30 mouse cellular contexts compared by ENCODE assay signal in genomic region chr11:29725610-29726009, GRCm38 (mm10). TPM values are rescaled to one million over a fixed set of nuclear protein-coding genes. Genes with fewer than 3 reads are reported as not detected.
DNase-seq lines count a peak whose midpoint lies in the region; ATAC-seq and TF ChIP-seq lines count a peak whose summit lies in the region.
"Had no signal": no experiment of that assay in that cellular context is flagged by ENCODE, and none has a peak within 500 bp of the region (broad histone marks: within the 10 kb centered on the region; RNA-seq: fewer than 3 reads in every experiment).

No protein-coding gene starts in this region.

- no peaks in the 10 kb centered on the region for H3K27me3 ChIP-seq in forebrain, postnatal 0 days (ENCODE audit: insufficient read depth, low read length)
- H3K27me3 ChIP-seq in forebrain, embryonic 10.5 days (ENCODE audit: poor library complexity, severe bottlenecking) = no peaks in the 10 kb centered on the region
- no peaks in the 10 kb centered on the region for H3K27me3 ChIP-seq in kidney, postnatal 0 days (ENCODE audit: insufficient read depth, low read length)
- no peaks in the 10 kb centered on the region for H3K27me3 ChIP-seq in midbrain, postnatal 0 days (ENCODE audit: insufficient read depth, low read length)
- H3K27me3 ChIP-seq in midbrain, embryonic 10.5 days (ENCODE audit: low read depth, poor library complexity, severe bottlenecking) = no peaks in the 10 kb centered on the region
- H3K27me3 ChIP-seq: embryonic facial prominence, embryonic 15.5 days; forebrain, embryonic 15.5 days; heart, embryonic 15.5 days; hindbrain, embryonic 13.5 days; kidney, embryonic 15.5 days; limb, embryonic 12.5 days; liver, embryonic 15.5 days; lung, embryonic 15.5 days; midbrain, embryonic 15.5 days had no signal

- H3K36me3 ChIP-seq in forebrain, postnatal 0 days (ENCODE audit: insufficient read depth) = no peaks in the 10 kb centered on the region
- peaks cover 5% of the 10 kb centered on the region for H3K36me3 ChIP-seq in forebrain, embryonic 10.5 days (replicated peaks)
- no peaks in the 10 kb centered on the region for H3K36me3 ChIP-seq in kidney, postnatal 0 days (ENCODE audit: insufficient read depth, low read length)
- no peaks in the 10 kb centered on the region for H3K36me3 ChIP-seq in midbrain, postnatal 0 days (ENCODE audit: insufficient read depth, low read length)
- H3K36me3 ChIP-seq in midbrain, embryonic 10.5 days = peaks cover 8% of the 10 kb centered on the region; the same call in 1 of the 2 replicates
- H3K36me3 ChIP-seq: embryonic facial prominence, embryonic 10.5 days; embryonic facial prominence, embryonic 15.5 days; forebrain, embryonic 15.5 days; kidney, embryonic 15.5 days; limb, embryonic 12.5 days; liver, embryonic 15.5 days; lung, embryonic 15.5 days; midbrain, embryonic 15.5 days had no signal

- no peak overlapping the region for H3K9ac ChIP-seq in forebrain, postnatal 0 days
- no peak overlapping the region for H3K9ac ChIP-seq in kidney, postnatal 0 days (ENCODE audit: low read depth, low read length)
- H3K9ac ChIP-seq in midbrain, postnatal 0 days (replicated peaks; ENCODE audit: low read length, poor library complexity, severe bottlenecking) = no peak overlapping the region
- H3K9ac ChIP-seq: embryonic facial prominence, embryonic 15.5 days; forebrain, embryonic 15.5 days; heart, embryonic 15.5 days; hindbrain, embryonic 13.5 days; kidney, embryonic 15.5 days; limb, embryonic 12.5 days; liver, embryonic 15.5 days; lung, embryonic 15.5 days; midbrain, embryonic 15.5 days had no signal

- H3K4me3 ChIP-seq in forebrain, postnatal 0 days (ENCODE audit: low read depth, low read length) = no peak overlapping the region
- no peak overlapping the region for H3K4me3 ChIP-seq in forebrain, embryonic 10.5 days
- no peak overlapping the region for H3K4me3 ChIP-seq in kidney, postnatal 0 days (replicated peaks; ENCODE audit: low read depth, low read length)
- H3K4me3 ChIP-seq in midbrain, postnatal 0 days (ENCODE audit: low read depth, low read length) = no peak overlapping the region
- H3K4me3 ChIP-seq in midbrain, embryonic 10.5 days = no peak overlapping the region
- H3K4me3 ChIP-seq: embryonic facial prominence, embryonic 10.5 days; embryonic facial prominence, embryonic 15.5 days; forebrain, embryonic 15.5 days; heart, embryonic 10.5 days; heart, embryonic 15.5 days; hindbrain, embryonic 13.5 days; kidney, embryonic 15.5 days; limb, embryonic 12.5 days; liver, embryonic 15.5 days; lung, embryonic 15.5 days; midbrain, embryonic 15.5 days had no signal

- no peak for DNase-seq in forebrain, postnatal 0 days
- no peak for DNase-seq in forebrain, embryonic 10.5 days (ENCODE audit: extremely low spot score, low spot score)
- DNase-seq in kidney, postnatal 0 days (ENCODE audit: low spot score) = no peak
- DNase-seq in kidney, postnatal 25 days = no peak
- DNase-seq in midbrain, postnatal 0 days (ENCODE audit: low spot score) = no peak
- no peak for DNase-seq in midbrain, embryonic 10.5 days (ENCODE audit: low spot score)
- no peak for DNase-seq in spleen, postnatal 36 days (ENCODE audit: low spot score in 2 of 2)
- DNase-seq: adrenal gland, adult 2 months; adrenal gland, postnatal 36 days; cerebellum, adult 2 months; cerebellum, postnatal 25 days; gastrocnemius, postnatal 10 days; heart, postnatal 36 days; kidney, adult 18-20 months; kidney, postnatal 4 days; right cerebral cortex, adult 18-20 months; spleen, adult 18-20 months; thymus, postnatal 4 days had no signal

- peaks cover 8% of the 10 kb centered on the region for H3K4me1 ChIP-seq in forebrain, postnatal 0 days (ENCODE audit: insufficient read depth)
- H3K4me1 ChIP-seq in forebrain, embryonic 10.5 days = no peaks in the 10 kb centered on the region
- no peaks in the 10 kb centered on the region for H3K4me1 ChIP-seq in kidney, postnatal 0 days (replicated peaks; ENCODE audit: insufficient read depth, low read length)
- no peaks in the 10 kb centered on the region for H3K4me1 ChIP-seq in midbrain, postnatal 0 days (ENCODE audit: insufficient read depth, low read length)
- no peaks in the 10 kb centered on the region for H3K4me1 ChIP-seq in midbrain, embryonic 10.5 days
- H3K4me1 ChIP-seq: embryonic facial prominence, embryonic 10.5 days; embryonic facial prominence, embryonic 15.5 days; heart, embryonic 10.5 days; hindbrain, embryonic 13.5 days; limb, embryonic 12.5 days; liver, embryonic 15.5 days; lung, embryonic 15.5 days had no signal

- 54% methylated on average over 1 of the region's 1 CpGs for WGBS in forebrain, postnatal 0 days
- WGBS in forebrain, embryonic 10.5 days = 77% methylated on average over 1 of the region's 1 CpGs
- 75% methylated on average over 1 of the region's 1 CpGs for WGBS in kidney, postnatal 0 days
- WGBS in midbrain, postnatal 0 days = 78% methylated on average over 1 of the region's 1 CpGs
- WGBS in midbrain, embryonic 10.5 days = 76% methylated on average over 1 of the region's 1 CpGs

- H3K27ac ChIP-seq in forebrain, postnatal 0 days (ENCODE audit: low read depth, low read length) = peak overlapping the region; percentile 4; the same call in 1 of the 2 replicates
- no peak overlapping the region for H3K27ac ChIP-seq in forebrain, embryonic 10.5 days
- no peak overlapping the region for H3K27ac ChIP-seq in kidney, postnatal 0 days
- H3K27ac ChIP-seq in midbrain, postnatal 0 days (ENCODE audit: low read depth, low read length) = no peak overlapping the region
- no peak overlapping the region for H3K27ac ChIP-seq in midbrain, embryonic 10.5 days (replicated peaks)
- H3K27ac ChIP-seq: embryonic facial prominence, embryonic 10.5 days; embryonic facial prominence, embryonic 15.5 days; forebrain, embryonic 15.5 days; heart, embryonic 10.5 days; heart, embryonic 15.5 days; hindbrain, embryonic 13.5 days; kidney, embryonic 15.5 days; limb, embryonic 12.5 days; liver, embryonic 15.5 days; lung, embryonic 15.5 days; midbrain, embryonic 15.5 days had no signal

- TF ChIP-seq CTCF in forebrain, postnatal 0 days (IDR thresholded peaks at IDR 0.05; ENCODE audit: low read depth) = 0 out of 2 replicates have a peak, but pooled peaks have one; percentile 7
- 0 out of 2 replicates have a peak, but pooled peaks have one; percentile 8 for TF ChIP-seq CTCF in kidney, postnatal 0 days (IDR thresholded peaks at IDR 0.05; ENCODE audit: low read depth)
- peak; percentile 14; the same call in 1 of the 2 replicates for TF ChIP-seq CTCF in midbrain, postnatal 0 days (IDR thresholded peaks at IDR 0.05)

- no peaks in the 10 kb centered on the region for H3K9me3 ChIP-seq in forebrain, postnatal 0 days (ENCODE audit: low read length)
- H3K9me3 ChIP-seq in forebrain, embryonic 10.5 days = no peaks in the 10 kb centered on the region
- no peaks in the 10 kb centered on the region for H3K9me3 ChIP-seq in kidney, postnatal 0 days (replicated peaks; ENCODE audit: low read length)
- H3K9me3 ChIP-seq in midbrain, postnatal 0 days (ENCODE audit: low read length) = no peaks in the 10 kb centered on the region
- no peaks in the 10 kb centered on the region for H3K9me3 ChIP-seq in midbrain, embryonic 10.5 days (replicated peaks)
- H3K9me3 ChIP-seq: embryonic facial prominence, embryonic 10.5 days; embryonic facial prominence, embryonic 15.5 days; forebrain, embryonic 15.5 days; heart, embryonic 10.5 days; heart, embryonic 15.5 days; hindbrain, embryonic 13.5 days; kidney, embryonic 15.5 days; limb, embryonic 12.5 days; liver, embryonic 15.5 days; lung, embryonic 15.5 days; midbrain, embryonic 15.5 days had no signal

- peak; percentile 60; the same call in 1 of the 2 replicates for ATAC-seq in forebrain, postnatal 0 days
- ATAC-seq in kidney, postnatal 0 days (replicated peaks; ENCODE audit: low FRiP score, low read depth) = no peak
- no peak for ATAC-seq in midbrain, postnatal 0 days (ENCODE audit: low FRiP score)
- ATAC-seq: activated CD4-positive, CD25-positive, alpha-beta regulatory T cell, adult 4 months; forebrain, embryonic 15.5 days; midbrain, embryonic 15.5 days had no signal

- H3K4me2 ChIP-seq in forebrain, postnatal 0 days (ENCODE audit: low read depth) = no peak overlapping the region
- no peak overlapping the region for H3K4me2 ChIP-seq in kidney, postnatal 0 days (ENCODE audit: low read length)
- H3K4me2 ChIP-seq in midbrain, postnatal 0 days (ENCODE audit: low read depth, low read length, poor library complexity, severe bottlenecking) = no peak overlapping the region
- H3K4me2 ChIP-seq: embryonic facial prominence, embryonic 15.5 days; forebrain, embryonic 15.5 days; heart, embryonic 15.5 days; hindbrain, embryonic 13.5 days; kidney, embryonic 15.5 days; limb, embryonic 12.5 days; liver, embryonic 15.5 days; lung, embryonic 15.5 days; midbrain, embryonic 15.5 days had no signal

RNA-seq across cellular contexts. Expression of gene Rtn4, which starts 32.9 kb away (rescaled TPM):
- total RNA-seq in forebrain, postnatal 0 days (2014; rRNA removed) = 388 and 400 TPM in 2 replicates
- 149 and 167 TPM in 2 replicates for polyA plus RNA-seq in forebrain, postnatal 0 days (2015; fragmentation: Nextera tagmentation; extraction: Ambion mirVana)
- polyA plus RNA-seq in forebrain, embryonic 10.5 days (2016; fragmentation: Nextera tagmentation; extraction: Ambion mirVana) = 58.6 and 63.4 TPM in 2 replicates
- polyA plus RNA-seq in kidney, postnatal 0 days (2015; fragmentation: Nextera tagmentation; extraction: Ambion mirVana) = 62.2 and 75.0 TPM in 2 replicates
- total RNA-seq in midbrain, postnatal 0 days (2014; rRNA removed) = 322 and 368 TPM in 2 replicates
- 144 and 153 TPM in 2 replicates for polyA plus RNA-seq in midbrain, postnatal 0 days (2015; fragmentation: Nextera tagmentation; extraction: Ambion mirVana)
- polyA plus RNA-seq in midbrain, embryonic 10.5 days (2016; fragmentation: Nextera tagmentation; extraction: Ambion mirVana) = 65.8 and 71.1 TPM in 2 replicates
